Mouse (Mus musculus) retina, adult 2 months (tissue): ENCODE data around the gene Cops4.
A peak's percentile ranks its signal among the peaks of the same experiment; 100 is the strongest.

ENCODE experiments used
- DNase-seq: peaks from one replicate; pipeline ENCODE4 v3.0.0-alpha.2; 2012; ENCODE audit warnings: low read depth, low spot score

Cops4 gene

GRCm38 (mm10) chr5:100518049-100519026 is at the start of gene Cops4:
Cops4 (plus strand) TSS chr5:100518309.
- DNase-seq = peak; percentile 99

GRCm38 (mm10) chr5:100476328-100476727 is 41.8 kb upstream of the Cops4 start:
- DNase-seq = no peak

- no peak for DNase-seq
Observed at GRCm38 (mm10) chr5:100477604-100478003, 40.5 kb upstream of the Cops4 start.

GRCm38 (mm10) chr5:100483569-100483968 is 34.5 kb upstream of the Cops4 start:
- DNase-seq = no peak

GRCm38 (mm10) chr5:100487120-100487519 is 31.0 kb upstream of the Cops4 start:
- DNase-seq = no peak

- DNase-seq = no peak
Observed at GRCm38 (mm10) chr5:100488231-100488630, 29.9 kb upstream of the Cops4 start.

- no peak for DNase-seq
Observed at GRCm38 (mm10) chr5:100489340-100489739, 28.8 kb upstream of the Cops4 start.

GRCm38 (mm10) chr5:100491704-100492103 is 26.4 kb upstream of the Cops4 start:
- no peak for DNase-seq

- DNase-seq = no peak
Observed at GRCm38 (mm10) chr5:100498436-100499180, 19.5 kb upstream of the Cops4 start.

GRCm38 (mm10) chr5:100499243-100499642 is 18.9 kb upstream of the Cops4 start:
- no peak for DNase-seq

GRCm38 (mm10) chr5:100499831-100500304 is 18.2 kb upstream of the Cops4 start:
- no peak for DNase-seq

GRCm38 (mm10) chr5:100500458-100500961 is 17.6 kb upstream of the Cops4 start, which contains the start of gene Lin54:
Lin54 (minus strand) TSS chr5:100500639.
- peak; percentile 71 for DNase-seq

GRCm38 (mm10) chr5:100501267-100501666 is 16.8 kb upstream of the Cops4 start:
- no peak for DNase-seq

- DNase-seq = no peak
Observed at GRCm38 (mm10) chr5:100509247-100509646, 8.9 kb upstream of the Cops4 start.

- DNase-seq = no peak
Observed at GRCm38 (mm10) chr5:100512576-100512975, 5.5 kb upstream of the Cops4 start.

- no peak for DNase-seq
Observed at GRCm38 (mm10) chr5:100519027-100519411, 910 bp downstream of the Cops4 start.

- DNase-seq = no peak
Observed at GRCm38 (mm10) chr5:100520223-100520622, 2.1 kb downstream of the Cops4 start.

GRCm38 (mm10) chr5:100523331-100523730 is 5.2 kb downstream of the Cops4 start:
- DNase-seq = no peak

GRCm38 (mm10) chr5:100524921-100525320 is 6.8 kb downstream of the Cops4 start:
- DNase-seq = no peak

- no peak for DNase-seq
Observed at GRCm38 (mm10) chr5:100525620-100526019, 7.5 kb downstream of the Cops4 start.

- DNase-seq = no peak
Observed at GRCm38 (mm10) chr5:100526164-100526563, 8.1 kb downstream of the Cops4 start.

GRCm38 (mm10) chr5:100535826-100536225 is 17.7 kb downstream of the Cops4 start:
- DNase-seq = no peak
